Mouse (Mus musculus): Measurements from ENCODE around the gene Ccnf. TPM values are rescaled to one million over a fixed set of nuclear protein-coding genes. Genes with fewer than 3 reads are reported as not detected.

The Ccnf gene
- polyA plus RNA-seq, 1 experiment from 2014 or later = 113 TPM

- Histone ChIP-seq H3K4me1 (peaks cover 87% of the 10 kb centered on the region), H3K27me3 (replicated peaks; ENCODE audit: low read depth, poor library complexity, severe bottlenecking) (peaks cover 45% of the 10 kb centered on the region), H3K36me3 (replicated peaks) (no peaks in the 10 kb centered on the region; the same call in 1 of the 2 replicates), H3K4me3 (peak overlapping the region; percentile 78), H3K9me3 (no peaks in the 10 kb centered on the region), H3K27ac (replicated peaks) (peak overlapping the region; percentile 85)
- DNase-seq (ENCODE audit: low spot score) = peak; percentile 74
- WGBS = 6% methylated on average over 62 of the region's 62 CpGs
Measured at GRCm38 (mm10) chr17:24206451-24207351, 44.6 kb downstream of the Ccnf start.

- WGBS = 9% methylated on average over 15 of the region's 15 CpGs
- peak overlapping the region; percentile 78 for H3K4me3 ChIP-seq
- peak overlapping the region; percentile 85 for H3K27ac ChIP-seq (replicated peaks)
- H3K9me3 ChIP-seq = no peaks in the 10 kb centered on the region
- no peaks in the 10 kb centered on the region; the same call in 1 of the 2 replicates for H3K36me3 ChIP-seq (replicated peaks)
- DNase-seq (ENCODE audit: low spot score) = no peak
- H3K4me1 ChIP-seq = peaks cover 80% of the 10 kb centered on the region
- H3K27me3 ChIP-seq (replicated peaks; ENCODE audit: low read depth, poor library complexity, severe bottlenecking) = peaks cover 41% of the 10 kb centered on the region
Measured at GRCm38 (mm10) chr17:24205908-24206361, 45.3 kb downstream of the Ccnf start.

- H3K27ac ChIP-seq (replicated peaks) = peak within 1 kb of the TSS; percentile 85
- H3K4me1 ChIP-seq = peaks cover 76% of the 10 kb centered on the region
- peak; percentile 97 for DNase-seq (ENCODE audit: low spot score)
- no peaks in the 10 kb centered on the region for H3K9me3 ChIP-seq
- no peaks in the 10 kb centered on the region; the same call in 1 of the 2 replicates for H3K36me3 ChIP-seq (replicated peaks)
- H3K4me3 ChIP-seq = peak within 1 kb of the TSS; percentile 78
- under 1% methylated on average over 65 of the region's 65 CpGs for WGBS
- H3K27me3 ChIP-seq (replicated peaks; ENCODE audit: low read depth, poor library complexity, severe bottlenecking) = peaks cover 36% of the 10 kb centered on the region
Measured at GRCm38 (mm10) chr17:24205284-24205888, 45.9 kb downstream of the Ccnf start, which contains the start of gene Tbc1d24. Gene Tbc1d24 (minus strand): TSS chr17:24205562.

- H3K4me3 ChIP-seq = peak overlapping the region; percentile 78
- no peak for DNase-seq (ENCODE audit: low spot score)
- peak overlapping the region; percentile 85 for H3K27ac ChIP-seq (replicated peaks)
- H3K4me1 ChIP-seq = peaks cover 70% of the 10 kb centered on the region
- H3K36me3 ChIP-seq (replicated peaks) = no peaks in the 10 kb centered on the region; the same call in 1 of the 2 replicates
- H3K27me3 ChIP-seq (replicated peaks; ENCODE audit: low read depth, poor library complexity, severe bottlenecking) = peaks cover 30% of the 10 kb centered on the region
- 14% methylated on average over 7 of the region's 7 CpGs for WGBS
- H3K9me3 ChIP-seq = no peaks in the 10 kb centered on the region
Measured at GRCm38 (mm10) chr17:24204846-24205245, 46.4 kb downstream of the Ccnf start.

GRCm38 (mm10) chr17:24203611-24204534 is 47.4 kb downstream of the Ccnf start:
- H3K4me3 ChIP-seq = peak overlapping the region; percentile 78; the same call in 1 of the 2 replicates
- no peaks in the 10 kb centered on the region; the same call in 1 of the 2 replicates for H3K36me3 ChIP-seq (replicated peaks)
- no peak overlapping the region for H3K27ac ChIP-seq (replicated peaks)
- H3K9me3 ChIP-seq = no peaks in the 10 kb centered on the region
- peaks cover 28% of the 10 kb centered on the region for H3K27me3 ChIP-seq (replicated peaks; ENCODE audit: low read depth, poor library complexity, severe bottlenecking)
- H3K4me1 ChIP-seq = peaks cover 61% of the 10 kb centered on the region
- WGBS = 80% methylated on average over 3 of the region's 3 CpGs
- no peak for DNase-seq (ENCODE audit: low spot score)

GRCm38 (mm10) chr17:24203068-24203467 is 48.2 kb downstream of the Ccnf start:
- 0 out of 2 replicates have a peak overlapping the region, but pooled peaks have one; percentile 6 for H3K4me3 ChIP-seq
- peaks cover 53% of the 10 kb centered on the region for H3K4me1 ChIP-seq
- no peaks in the 10 kb centered on the region for H3K9me3 ChIP-seq
- 45% methylated on average over 4 of the region's 4 CpGs for WGBS
- no peaks in the 10 kb centered on the region; the same call in 1 of the 2 replicates for H3K36me3 ChIP-seq (replicated peaks)
- peaks cover 22% of the 10 kb centered on the region for H3K27me3 ChIP-seq (replicated peaks; ENCODE audit: low read depth, poor library complexity, severe bottlenecking)
- no peak for DNase-seq (ENCODE audit: low spot score)
- no peak overlapping the region for H3K27ac ChIP-seq (replicated peaks)

- H3K36me3 ChIP-seq (replicated peaks) = no peaks in the 10 kb centered on the region
- H3K27me3 ChIP-seq (replicated peaks; ENCODE audit: low read depth, poor library complexity, severe bottlenecking) = peaks cover 2% of the 10 kb centered on the region
- peaks cover 33% of the 10 kb centered on the region for H3K4me1 ChIP-seq
- no peaks in the 10 kb centered on the region for H3K9me3 ChIP-seq
- H3K27ac ChIP-seq (replicated peaks) = no peak overlapping the region
- no peak overlapping the region for H3K4me3 ChIP-seq
- no peak for DNase-seq (ENCODE audit: low spot score)
- WGBS = 87% methylated on average over 4 of the region's 4 CpGs
Measured at GRCm38 (mm10) chr17:24201092-24201491, 50.2 kb downstream of the Ccnf start.

- WGBS = 73% methylated on average over 4 of the region's 4 CpGs
- H3K4me1 ChIP-seq = peaks cover 21% of the 10 kb centered on the region
- no peaks in the 10 kb centered on the region for H3K36me3 ChIP-seq (replicated peaks)
- H3K4me3 ChIP-seq = no peak overlapping the region
- no peaks in the 10 kb centered on the region for H3K27me3 ChIP-seq (replicated peaks; ENCODE audit: low read depth, poor library complexity, severe bottlenecking)
- DNase-seq (ENCODE audit: low spot score) = no peak
- H3K27ac ChIP-seq (replicated peaks) = no peak overlapping the region
- no peaks in the 10 kb centered on the region for H3K9me3 ChIP-seq
Measured at GRCm38 (mm10) chr17:24199741-24200140, 51.5 kb downstream of the Ccnf start.

- no peaks in the 10 kb centered on the region for H3K9me3 ChIP-seq
- H3K36me3 ChIP-seq (replicated peaks) = no peaks in the 10 kb centered on the region
- WGBS = 78% methylated on average over 4 of the region's 4 CpGs
- no peak overlapping the region for H3K27ac ChIP-seq (replicated peaks)
- peaks cover 21% of the 10 kb centered on the region for H3K4me1 ChIP-seq
- no peak for DNase-seq (ENCODE audit: low spot score)
- no peaks in the 10 kb centered on the region for H3K27me3 ChIP-seq (replicated peaks; ENCODE audit: low read depth, poor library complexity, severe bottlenecking)
- no peak overlapping the region for H3K4me3 ChIP-seq
Measured at GRCm38 (mm10) chr17:24199252-24199651, 52.0 kb downstream of the Ccnf start.

- H3K4me1 ChIP-seq = peaks cover 17% of the 10 kb centered on the region
- no peaks in the 10 kb centered on the region for H3K27me3 ChIP-seq (replicated peaks; ENCODE audit: low read depth, poor library complexity, severe bottlenecking)
- no peak overlapping the region for H3K27ac ChIP-seq (replicated peaks)
- 71% methylated on average over 15 of the region's 15 CpGs for WGBS
- no peaks in the 10 kb centered on the region for H3K9me3 ChIP-seq
- H3K36me3 ChIP-seq (replicated peaks) = no peaks in the 10 kb centered on the region
- no peak overlapping the region for H3K4me3 ChIP-seq
- DNase-seq (ENCODE audit: low spot score) = no peak
Measured at GRCm38 (mm10) chr17:24197032-24197824, 54.1 kb downstream of the Ccnf start.

GRCm38 (mm10) chr17:24195349-24195748 is 55.9 kb downstream of the Ccnf start:
- H3K4me1 ChIP-seq = peaks cover 15% of the 10 kb centered on the region
- 60% methylated on average over 2 of the region's 2 CpGs for WGBS

More at GRCm38 (mm10) chr17:24195349-24195748, 55.9 kb downstream of the Ccnf start:
- Histone ChIP-seq H3K36me3 (replicated peaks) (no peaks in the 10 kb centered on the region), H3K27ac (replicated peaks) (no peak overlapping the region), H3K9me3 (no peaks in the 10 kb centered on the region), H3K27me3 (replicated peaks; ENCODE audit: low read depth, poor library complexity, severe bottlenecking) (no peaks in the 10 kb centered on the region), H3K4me3 (no peak overlapping the region)
- no peak for DNase-seq (ENCODE audit: low spot score)

Measured in embryonic facial prominence, embryonic 10.5 days (tissue).